In the genomic region with DNA sequence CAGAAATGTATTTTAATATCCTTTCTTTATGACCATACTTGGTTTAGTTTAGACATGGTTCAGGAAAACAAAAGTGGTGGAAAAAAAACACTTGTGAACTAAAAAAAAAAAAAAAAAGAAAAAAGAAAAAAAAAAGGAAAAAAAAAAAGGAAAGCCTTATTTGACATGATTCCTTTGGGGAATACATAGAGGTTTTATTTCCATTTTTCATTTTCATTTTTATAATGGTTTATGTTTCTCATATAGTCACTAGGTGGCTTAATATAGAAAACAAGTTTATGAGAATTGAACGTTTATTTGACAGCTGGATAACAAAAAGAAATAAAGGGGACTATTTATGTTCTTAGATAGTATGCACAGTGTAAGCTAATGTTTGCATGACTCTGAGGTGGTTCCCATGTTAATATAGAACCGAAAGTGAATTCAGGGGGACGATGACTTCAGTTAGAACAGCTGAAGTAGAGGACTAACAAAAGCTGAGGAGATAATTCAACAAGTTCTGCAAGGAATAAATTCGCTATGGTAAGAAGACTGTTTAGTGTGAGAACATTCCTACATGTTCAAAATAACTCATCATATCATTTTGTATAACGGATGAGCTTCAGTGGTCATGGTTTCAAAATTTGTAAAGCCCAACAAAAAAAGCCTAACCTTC, we compare ENCODE assay signal across 26 mouse cellular contexts. TPM values are rescaled to one million over a fixed set of nuclear protein-coding genes. Genes with fewer than 3 reads are reported as not detected.
"Had no signal": no experiment of that assay in that cellular context is flagged by ENCODE, and none has a peak within 500 bp of the region (broad histone marks: within the 10 kb centered on the region; RNA-seq: fewer than 3 reads in every experiment).

No protein-coding gene starts in this region.

- H3K27me3 ChIP-seq: megakaryocyte, embryonic 14.5 days; midbrain, embryonic 13.5 days; midbrain, embryonic 15.5 days; neural tube, embryonic 13.5 days; neural tube, embryonic 15.5 days; stomach, embryonic 15.5 days had no signal

- DNase-seq: lung, adult 18-20 months; lung, embryonic 14.5 days; lung, postnatal 10 days; retina, postnatal 1 day; right cerebral cortex, adult 18-20 months; right cerebral cortex, postnatal 25 days; right cerebral cortex, postnatal 4 days; spleen, adult 18-20 months; thymus, adult 2 months; thymus, postnatal 25 days; thymus, postnatal 4 days had no signal

- H3K36me3 ChIP-seq: midbrain, embryonic 13.5 days; midbrain, embryonic 15.5 days; neural tube, embryonic 13.5 days; neural tube, embryonic 15.5 days; stomach, embryonic 15.5 days had no signal

- H3K4me3 ChIP-seq: megakaryocyte, embryonic 14.5 days; midbrain, embryonic 13.5 days; midbrain, embryonic 15.5 days; neural tube, embryonic 13.5 days; neural tube, embryonic 15.5 days; stomach, embryonic 15.5 days had no signal

- H3K9me3 ChIP-seq: megakaryocyte, embryonic 14.5 days; midbrain, embryonic 13.5 days; midbrain, embryonic 15.5 days; neural tube, embryonic 13.5 days; neural tube, embryonic 15.5 days; stomach, embryonic 15.5 days had no signal

- H3K4me2 ChIP-seq: lung, embryonic 14.5 days; midbrain, embryonic 11.5 days; midbrain, embryonic 13.5 days; midbrain, embryonic 15.5 days; neural tube, embryonic 13.5 days; neural tube, embryonic 15.5 days; stomach, embryonic 15.5 days had no signal

- H3K9ac ChIP-seq: lung, embryonic 14.5 days; midbrain, embryonic 13.5 days; midbrain, embryonic 15.5 days; neural tube, embryonic 13.5 days; neural tube, embryonic 15.5 days; stomach, embryonic 15.5 days had no signal

- H3K27ac ChIP-seq: macrophage; midbrain, embryonic 13.5 days; midbrain, embryonic 15.5 days; neural tube, embryonic 13.5 days; neural tube, embryonic 15.5 days; stomach, embryonic 15.5 days; stomach, postnatal 0 days had no signal

- H3K4me1 ChIP-seq: midbrain, embryonic 13.5 days; midbrain, embryonic 15.5 days; neural tube, embryonic 13.5 days; neural tube, embryonic 15.5 days; stomach, embryonic 15.5 days had no signal

RNA-seq across cellular contexts. Expression of gene Gcg, which starts 33.6 kb away (rescaled TPM):
- total RNA-seq: megakaryocyte progenitor cell, adult 5-6 weeks; midbrain, postnatal 0 days; monocyte, adult 5-6 weeks had no signal
- polyA plus RNA-seq: lung, embryonic 14.5 days; lung, embryonic 16.5 days; macrophage; midbrain, embryonic 11.5 days; neural tube, embryonic 13.5 days; testis, adult 2 months; urinary bladder, adult 2 months had no signal
